Mouse (Mus musculus) stomach, embryonic 16.5 days (tissue): ENCODE data around the gene Clpb. TPM values are rescaled to one million over a fixed set of nuclear protein-coding genes. Genes with fewer than 3 reads are reported as not detected.

Source experiments
- ATAC-seq: fragments of 200-750 bp; cut with Nextera tagmentation; 2 replicates; pipeline ENCODE4 v1.8.0; 2017; ENCODE audit warnings: moderate number of reproducible peaks, moderate TSS enrichment; ENCODE audit not compliant: insufficient read depth, low FRiP score
- H3K27ac ChIP-seq: fragments of 300-500 bp; sonication (generic); 2 replicates; pipeline ENCODE4 v1.5.1; 2014; ENCODE audit warnings: low read length
- H3K27me3 ChIP-seq: fragments of 300-500 bp; sonication (generic); 2 replicates; pipeline ENCODE4 v1.6.1; 2014; ENCODE audit warnings: low read length, control low read depth, mixed read lengths; ENCODE audit not compliant: control insufficient read depth, insufficient read depth
- H3K36me3 ChIP-seq: fragments of 300-500 bp; sonication (generic); 2 replicates; pipeline ENCODE4 v1.6.1; 2014; ENCODE audit warnings: low read length; ENCODE audit not compliant: control insufficient read depth, insufficient read depth
- H3K4me1 ChIP-seq: fragments of 300-500 bp; sonication (generic); 2 replicates; pipeline ENCODE4 v1.6.1; 2014; ENCODE audit warnings: low read length, control low read depth, mixed read lengths; ENCODE audit not compliant: control insufficient read depth, insufficient read depth
- H3K4me2 ChIP-seq: fragments of 300-500 bp; sonication (generic); 2 replicates; pipeline ENCODE4 v1.6.1; 2014; ENCODE audit warnings: low read depth, low read length, mixed read lengths
- H3K4me3 ChIP-seq: fragments of 300-500 bp; sonication (generic); replicated peaks from 2 replicates; pipeline ENCODE4 v1.5.1; 2014; ENCODE audit warnings: mild to moderate bottlenecking, low read length
- H3K9ac ChIP-seq: fragments of 300-500 bp; sonication (generic); 2 replicates; pipeline ENCODE4 v1.6.1; 2014; ENCODE audit warnings: low read length
- H3K9me3 ChIP-seq: fragments of 300-500 bp; sonication (generic); replicated peaks from 2 replicates; pipeline ENCODE4 v1.6.1; 2016; ENCODE audit warnings: low read length, control low read depth; ENCODE audit not compliant: control insufficient read depth
- WGBS: fragments of 180-500 bp; shearing (Covaris S2); extraction: QIAGEN DNeasy Blood & Tissue Kit; methylation state at CpG from one replicate; pipeline ENCODE4 v1.1.7; 2014; 5-methylcytosine and 5-hydroxymethylcytosine counted together
- polyA plus RNA-seq: library from polyadenylated mRNA; unstranded; fragments of >200 nt; fragmentation: Nextera tagmentation; extraction: Ambion mirVana; gene quantifications from 2 replicates; pipeline ENCODE4 v1.2.1, GENCODE M21; 2015

The Clpb gene
- polyA plus RNA-seq, 1 experiment from 2014 or later: 55.9 TPM

DNA sequence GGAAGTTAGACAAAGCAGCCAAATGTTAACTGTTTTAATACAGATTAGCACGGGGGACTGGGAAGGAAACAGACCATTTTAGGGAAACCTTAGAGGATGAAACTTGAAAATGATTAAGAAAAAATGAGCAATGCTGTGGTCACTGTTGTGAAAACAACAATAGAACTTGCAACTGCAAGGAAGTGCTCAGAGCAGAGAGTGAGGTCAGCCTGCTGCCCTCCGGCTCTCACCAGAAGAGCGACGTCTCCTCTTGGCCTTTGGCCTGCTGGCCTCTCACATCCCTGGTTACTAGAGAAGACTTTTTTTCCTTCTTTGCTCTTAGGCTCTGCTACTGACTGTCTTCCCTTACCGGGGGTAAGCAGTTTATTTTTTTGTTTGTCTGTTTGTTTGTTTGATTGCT is 19.5 kb downstream of the Clpb start:
- 68% methylated on average over 5 of the region's 5 CpGs for WGBS
- no peaks in the 10 kb centered on the region for H3K27me3 ChIP-seq
- H3K4me2 ChIP-seq: no peak overlapping the region
- no peaks in the 10 kb centered on the region for H3K4me1 ChIP-seq
- H3K4me3 ChIP-seq: no peak overlapping the region
- no peaks in the 10 kb centered on the region for H3K36me3 ChIP-seq
- H3K9me3 ChIP-seq: no peaks in the 10 kb centered on the region
- no peak overlapping the region for H3K9ac ChIP-seq
- H3K27ac ChIP-seq: no peak overlapping the region
- no peak for ATAC-seq

DNA sequence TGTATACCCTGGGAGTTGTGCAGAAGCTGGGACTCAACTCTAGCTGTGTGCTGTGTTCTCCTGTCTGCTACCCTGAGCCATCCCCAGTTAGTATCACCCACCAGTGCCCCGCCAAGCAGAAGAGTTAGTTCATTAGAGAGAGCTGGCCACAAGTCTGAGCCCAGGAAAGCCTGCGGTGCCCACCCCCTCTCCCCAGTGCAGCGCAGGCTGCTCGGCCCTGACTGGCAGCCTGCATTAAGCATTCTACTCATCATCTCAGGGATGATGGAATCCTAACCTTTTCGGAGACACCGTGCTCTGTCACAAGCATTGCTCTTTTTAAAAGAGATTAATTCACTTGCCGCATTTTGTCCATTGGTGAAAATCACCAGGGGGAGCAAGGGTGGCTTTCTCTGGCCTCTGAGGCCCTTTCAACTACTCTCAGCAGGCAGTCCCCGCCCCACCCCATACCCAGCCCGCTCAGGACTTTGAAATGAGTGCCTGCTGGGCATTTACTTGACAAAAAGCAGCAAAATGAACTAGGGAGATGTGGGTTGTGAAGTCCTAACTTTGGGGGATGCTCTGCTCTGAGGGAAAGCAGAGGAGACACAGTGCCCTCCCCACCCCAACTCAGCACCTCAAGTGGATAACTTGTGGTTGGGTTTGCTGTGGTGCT is 20.7 kb downstream of the Clpb start:
- Histone ChIP-seq H3K9ac (no peak overlapping the region), H3K27me3 (no peaks in the 10 kb centered on the region), H3K27ac (no peak overlapping the region), H3K4me3 (no peak overlapping the region), H3K36me3 (no peaks in the 10 kb centered on the region), H3K4me2 (no peak overlapping the region), H3K9me3 (no peaks in the 10 kb centered on the region), H3K4me1 (no peaks in the 10 kb centered on the region)
- no peak for ATAC-seq
- 58% methylated on average over 9 of the region's 9 CpGs for WGBS

DNA sequence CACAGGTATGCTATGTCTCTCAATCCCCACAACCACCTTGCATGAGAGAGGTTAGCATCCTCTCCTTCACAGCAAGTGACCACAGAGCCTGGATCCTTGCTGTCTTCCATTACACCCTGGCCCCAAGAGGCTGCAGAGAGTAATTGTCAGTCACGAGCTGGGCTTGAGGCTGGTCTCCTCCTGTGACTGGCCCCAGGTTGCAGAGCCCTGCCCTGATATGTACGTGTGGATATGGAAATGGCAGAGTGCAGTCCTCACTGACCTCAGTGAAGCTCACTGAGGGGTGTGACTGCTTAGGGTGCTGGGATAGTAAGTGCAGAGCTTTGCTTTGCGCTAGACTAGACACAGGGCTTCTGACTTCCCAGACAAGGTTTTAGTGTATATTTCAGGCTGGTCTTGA is 21.2 kb downstream of the Clpb start:
- H3K4me1 ChIP-seq: no peaks in the 10 kb centered on the region
- 64% methylated on average over 3 of the region's 3 CpGs for WGBS

DNA sequence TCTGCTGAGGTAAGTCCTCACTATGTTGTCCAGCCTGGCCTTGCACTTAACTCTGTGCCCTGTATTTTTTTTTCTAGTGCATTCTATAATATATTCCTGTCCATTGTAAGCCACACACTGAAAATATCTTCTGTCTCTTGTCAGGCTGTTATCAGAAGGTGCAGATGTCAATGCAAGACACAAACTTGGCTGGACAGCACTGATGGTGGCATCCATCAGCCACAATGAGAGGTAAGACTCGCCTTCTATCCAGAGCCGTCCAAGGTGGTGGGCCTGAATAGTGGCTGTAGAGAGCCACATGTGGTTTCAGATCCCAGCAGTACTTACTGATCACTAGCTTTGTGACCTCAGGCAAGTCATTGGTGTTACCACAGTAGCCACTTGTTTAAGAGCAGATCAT is 23.7 kb downstream of the Clpb start:
- Histone ChIP-seq H3K27ac (no peak overlapping the region), H3K9ac (no peak overlapping the region), H3K4me3 (no peak overlapping the region), H3K36me3 (no peaks in the 10 kb centered on the region), H3K27me3 (no peaks in the 10 kb centered on the region), H3K4me2 (no peak overlapping the region), H3K9me3 (no peaks in the 10 kb centered on the region), H3K4me1 (no peaks in the 10 kb centered on the region)
- WGBS: 83% methylated on average over 2 of the region's 2 CpGs
- no peak for ATAC-seq

More for the DNA sequence above, 21.2 kb downstream of the Clpb start:
- no peaks in the 10 kb centered on the region for H3K36me3 ChIP-seq
- no peak overlapping the region for H3K9ac ChIP-seq
- H3K4me3 ChIP-seq: no peak overlapping the region
- no peak overlapping the region for H3K4me2 ChIP-seq
- no peak for ATAC-seq
- H3K27ac ChIP-seq: no peak overlapping the region
- H3K27me3 ChIP-seq: no peaks in the 10 kb centered on the region
- no peaks in the 10 kb centered on the region for H3K9me3 ChIP-seq

DNA sequence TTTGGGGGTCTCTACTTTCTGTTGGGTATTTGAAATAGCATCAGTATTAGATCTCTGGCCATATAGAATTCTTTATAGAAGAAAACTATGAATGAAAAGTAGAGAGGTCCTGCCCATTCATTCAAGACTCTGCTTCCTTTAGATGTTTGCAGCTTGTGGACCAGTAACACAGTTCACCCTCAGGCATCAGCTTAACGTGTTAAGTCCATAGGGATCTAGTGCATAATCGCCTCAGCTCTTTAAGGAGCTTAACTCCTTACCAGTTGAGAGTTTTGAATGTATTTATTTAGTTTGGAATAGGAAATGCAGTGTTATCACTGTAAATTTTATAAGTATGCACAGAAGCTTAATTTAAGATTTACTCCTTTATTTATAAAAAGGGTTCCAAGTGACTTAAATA is 27.0 kb downstream of the Clpb start:
- H3K9ac ChIP-seq: no peak overlapping the region
- no peaks in the 10 kb centered on the region for H3K9me3 ChIP-seq
- no peaks in the 10 kb centered on the region for H3K36me3 ChIP-seq
- no peak overlapping the region for H3K4me3 ChIP-seq
- H3K4me2 ChIP-seq: no peak overlapping the region
- WGBS: 78% methylated on average over 2 of the region's 2 CpGs
- H3K27me3 ChIP-seq: no peaks in the 10 kb centered on the region
- no peaks in the 10 kb centered on the region for H3K4me1 ChIP-seq
- H3K27ac ChIP-seq: no peak overlapping the region
- ATAC-seq: no peak

DNA sequence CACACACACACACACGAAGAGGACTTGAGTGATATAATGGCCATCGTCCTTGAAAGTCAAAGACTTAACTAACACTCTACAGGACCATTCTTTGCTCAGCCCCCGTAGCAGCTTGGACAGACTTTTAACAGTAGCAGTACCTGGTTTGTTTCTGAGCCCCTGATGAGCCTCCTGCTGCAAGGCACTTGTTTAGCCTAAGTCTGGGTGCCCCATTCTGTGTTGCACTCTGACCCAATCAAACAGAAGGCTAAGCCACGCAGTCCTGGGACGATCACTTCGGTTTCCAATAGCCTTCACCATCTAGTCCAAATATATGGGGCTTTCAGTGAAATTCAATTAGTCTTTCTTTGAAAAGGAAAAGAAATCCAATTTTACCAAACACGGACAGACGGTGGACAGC is 28.4 kb downstream of the Clpb start:
- no peak overlapping the region for H3K4me3 ChIP-seq
- no peaks in the 10 kb centered on the region; the same call in 1 of the 2 replicates for H3K4me1 ChIP-seq
- 87% methylated on average over 8 of the region's 8 CpGs for WGBS
- H3K9me3 ChIP-seq: no peaks in the 10 kb centered on the region
- no peak overlapping the region for H3K4me2 ChIP-seq
- H3K9ac ChIP-seq: no peak overlapping the region
- H3K36me3 ChIP-seq: no peaks in the 10 kb centered on the region
- no peak overlapping the region for H3K27ac ChIP-seq
- H3K27me3 ChIP-seq: no peaks in the 10 kb centered on the region
- no peak for ATAC-seq

DNA sequence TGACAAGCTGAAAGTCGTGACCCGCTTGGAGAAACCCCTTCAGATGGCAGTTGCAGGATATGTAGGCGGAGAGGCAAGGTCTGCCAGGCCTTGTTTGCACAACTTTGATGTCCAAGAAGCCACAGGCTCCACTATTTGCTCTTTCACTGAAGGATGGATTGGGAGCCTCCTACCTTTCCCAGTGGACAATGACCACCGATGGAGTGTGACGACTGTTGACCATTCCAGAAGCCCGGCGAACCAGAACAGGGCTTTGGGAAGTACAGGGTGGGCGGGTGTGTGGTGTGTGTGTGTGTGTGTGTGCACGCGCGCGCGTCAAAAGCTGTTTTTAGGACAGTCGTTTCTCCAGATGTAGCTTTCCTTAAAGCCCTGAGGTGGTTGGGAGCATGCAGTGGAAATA is 29.0 kb downstream of the Clpb start:
- no peaks in the 10 kb centered on the region for H3K36me3 ChIP-seq
- H3K9me3 ChIP-seq: no peaks in the 10 kb centered on the region
- H3K4me1 ChIP-seq: no peaks in the 10 kb centered on the region; the same call in 1 of the 2 replicates
- H3K27me3 ChIP-seq: no peaks in the 10 kb centered on the region
- ATAC-seq: no peak
- WGBS: 77% methylated on average over 14 of the region's 14 CpGs
- H3K9ac ChIP-seq: no peak overlapping the region
- H3K27ac ChIP-seq: no peak overlapping the region
- no peak overlapping the region for H3K4me3 ChIP-seq
- no peak overlapping the region for H3K4me2 ChIP-seq

DNA sequence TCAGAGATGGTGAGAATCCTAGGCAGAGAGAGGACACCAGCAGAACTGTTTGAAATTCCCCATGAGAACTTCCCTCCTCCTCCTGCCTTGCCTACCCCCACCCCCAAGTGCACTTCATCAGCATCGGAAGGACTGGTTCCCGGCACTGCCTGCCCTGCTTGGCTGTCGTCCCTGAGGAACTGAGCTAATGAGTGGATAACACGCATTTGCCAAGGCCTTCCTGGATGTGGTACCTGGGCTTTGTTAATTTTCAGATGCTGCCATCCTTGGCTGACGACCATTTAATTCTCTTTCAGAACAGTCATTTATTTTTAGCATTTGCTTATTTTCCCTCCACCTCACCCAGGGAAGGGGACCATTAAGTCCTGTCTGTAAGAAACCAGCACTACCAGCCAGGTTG is 32.0 kb downstream of the Clpb start:
- Histone ChIP-seq H3K36me3 (no peaks in the 10 kb centered on the region), H3K4me3 (no peak overlapping the region), H3K9me3 (no peaks in the 10 kb centered on the region), H3K9ac (no peak overlapping the region), H3K27ac (no peak overlapping the region), H3K27me3 (no peaks in the 10 kb centered on the region), H3K4me2 (no peak overlapping the region), H3K4me1 (no peaks in the 10 kb centered on the region; the same call in 1 of the 2 replicates)
- no peak for ATAC-seq
- 60% methylated on average over 5 of the region's 5 CpGs for WGBS

DNA sequence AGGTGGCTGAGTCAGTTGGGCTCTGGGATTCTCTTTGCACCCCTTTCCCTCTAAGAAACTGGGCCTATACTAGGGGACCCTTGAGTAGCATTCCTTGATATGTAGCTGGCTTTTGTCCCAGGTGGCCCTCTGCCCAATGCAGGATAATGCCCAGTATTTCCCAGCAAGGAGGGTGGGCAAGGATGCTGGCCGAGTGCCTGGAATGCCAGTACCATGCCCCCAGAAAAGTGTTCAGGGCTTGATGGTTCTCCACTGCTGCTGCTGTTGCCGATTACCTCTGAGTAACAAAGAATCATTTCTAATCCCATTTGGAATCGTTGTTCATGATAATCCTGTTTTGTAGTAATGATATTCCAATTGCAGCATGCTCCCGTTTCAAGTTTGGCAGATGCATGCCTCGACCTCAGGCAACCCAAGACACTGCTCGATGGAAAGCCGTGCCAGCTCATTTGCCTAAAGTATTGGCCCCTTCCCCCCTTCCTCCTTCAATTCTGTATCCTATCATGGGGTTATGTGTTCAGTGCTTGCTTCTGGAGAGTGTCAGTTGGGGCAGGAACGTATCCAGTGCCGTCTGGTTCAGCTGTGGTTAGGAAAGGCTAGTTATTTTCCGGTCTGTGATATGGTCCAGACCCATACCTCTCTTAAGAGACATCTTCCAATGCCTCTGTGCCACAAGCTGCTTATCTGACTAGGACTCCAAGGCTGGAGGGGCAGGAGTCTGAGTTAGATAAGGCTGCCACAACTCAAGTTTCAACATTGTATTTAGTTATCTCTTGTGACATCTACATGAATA is 33.7 kb downstream of the Clpb start:
- H3K4me2 ChIP-seq: no peak overlapping the region
- no peak for ATAC-seq
- no peak overlapping the region for H3K27ac ChIP-seq
- H3K4me1 ChIP-seq: no peaks in the 10 kb centered on the region; the same call in 1 of the 2 replicates
- no peak overlapping the region for H3K4me3 ChIP-seq
- WGBS: 66% methylated on average over 10 of the region's 10 CpGs
- H3K27me3 ChIP-seq: no peaks in the 10 kb centered on the region
- no peaks in the 10 kb centered on the region for H3K36me3 ChIP-seq
- no peak overlapping the region for H3K9ac ChIP-seq
- H3K9me3 ChIP-seq: no peaks in the 10 kb centered on the region
